Mouse (Mus musculus) mature B cell (primary cell): ENCODE results near the gene Cd276.

Experiments
- in situ Hi-C: fragments of 300-500 bp; cut with MboI; formaldehyde crosslinking; loops from 2 replicates; pipeline ENCODE4 v1.14.3; 2019

Cd276 gene

GRCm38 (mm10) chr9:58513749-58514148, 41.5 kb downstream of the Cd276 start:
- in situ Hi-C loops, result no loop called here

GRCm38 (mm10) chr9:58510452-58510851, 44.8 kb downstream of the Cd276 start:
- in situ Hi-C loops, result no loop called here

- in situ Hi-C loops, result no loop called here
Measured at GRCm38 (mm10) chr9:58507216-58508005, 47.8 kb downstream of the Cd276 start.

- in situ Hi-C loops, result no loop called here
Measured at GRCm38 (mm10) chr9:58500946-58501345, 54.3 kb downstream of the Cd276 start.

GRCm38 (mm10) chr9:58497942-58498341, 57.3 kb downstream of the Cd276 start:
- in situ Hi-C loops, result no loop called here

GRCm38 (mm10) chr9:58496470-58497182, 58.6 kb downstream of the Cd276 start:
- in situ Hi-C loops, result no loop called here

GRCm38 (mm10) chr9:58495035-58495434, 60.2 kb downstream of the Cd276 start:
- in situ Hi-C loops, result no loop called here

GRCm38 (mm10) chr9:58490391-58490790, 64.8 kb downstream of the Cd276 start:
- in situ Hi-C loops, result no loop called here

GRCm38 (mm10) chr9:58489865-58490165, 65.4 kb downstream of the Cd276 start:
- in situ Hi-C loops, result no loop called here

GRCm38 (mm10) chr9:58489133-58489864, 65.9 kb downstream of the Cd276 start:
- in situ Hi-C loops, result no loop called here

GRCm38 (mm10) chr9:58487851-58488801, 67.1 kb downstream of the Cd276 start, which contains the start of gene Insyn1:
Insyn1 (plus strand) TSS chr9:58488603.
- in situ Hi-C loops, result no loop called here

- in situ Hi-C loops, result no loop called here
Measured at GRCm38 (mm10) chr9:58487076-58487475, 68.2 kb downstream of the Cd276 start.
